Mouse (Mus musculus): Measurements from ENCODE around the gene Fhad1. TPM values are rescaled to one million over a fixed set of nuclear protein-coding genes. Genes with fewer than 3 reads are reported as not detected.

The Fhad1 gene
- total and polyA plus RNA-seq, 3 experiments, result 4.8 to 8.6 (median 5.5) TPM

DNA sequence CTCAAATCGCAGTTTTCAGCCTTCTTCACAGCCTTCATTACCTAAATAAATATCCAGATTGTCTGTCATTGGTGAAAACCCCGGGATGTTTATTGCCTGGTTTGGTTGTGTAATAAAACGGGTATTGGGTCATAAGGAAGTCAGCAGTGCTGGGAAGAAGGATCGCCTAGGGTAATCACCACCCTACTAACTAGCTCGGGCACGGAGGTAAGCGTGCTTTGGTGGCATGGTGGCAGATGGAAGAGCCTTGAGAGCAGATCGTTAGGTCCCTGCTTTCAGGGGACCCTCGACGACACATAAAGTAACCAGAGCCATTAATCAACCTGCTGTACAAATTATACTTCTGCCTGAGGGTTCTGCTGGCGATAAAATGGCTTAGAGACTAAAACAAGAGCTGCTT is 36.3 kb downstream of the Fhad1 start:
- Histone ChIP-seq H3K27me3 (replicated peaks) (no peaks in the 10 kb centered on the region), H3K9me3 (replicated peaks; ENCODE audit: low read length) (peaks cover 3% of the 10 kb centered on the region), H3K4me3 (replicated peaks in 1 of 3; ENCODE audit: low read depth in 2 of 3, low read length in 2 of 3, poor library complexity in 1 of 3) (no peak overlapping the region), H3K4me2 (ENCODE audit: insufficient read depth, low read depth, poor library complexity, severe bottlenecking) (no peak overlapping the region), H3K79me2 (replicated peaks; ENCODE audit: control insufficient read depth, extremely low read depth, insufficient read depth, poor library complexity, severe bottlenecking) (no peaks in the 10 kb centered on the region), H3K36me3 (replicated peaks in 1 of 2; ENCODE audit: control insufficient read depth in 1 of 2, insufficient read depth in 1 of 2, low read length in 1 of 2) (no peaks in the 10 kb centered on the region), H3K4me1 (ENCODE audit: control insufficient read depth in 1 of 2, insufficient read depth in 2 of 2) (peaks cover 0 to 11% of the 10 kb centered on the region in 2 experiments; a peak in 2 of 4 replicates), H3K27ac (ENCODE audit: insufficient read depth, low read depth) (no peak overlapping the region), H3K9ac (ENCODE audit: insufficient read depth, low read depth) (no peak overlapping the region)
- no peak for DNase-seq (ENCODE audit: extremely low read depth)
- TF ChIP-seq ZNF384 (IDR thresholded peaks at IDR 0.05; ENCODE audit: low read depth, low read length) (no peak), USF2 (conservative IDR thresholded peaks at IDR 0.05; ENCODE audit: low read depth, low read length) (no peak), TCF12 (IDR thresholded peaks at IDR 0.05; ENCODE audit: low read depth, low read length) (no peak), JUN (IDR thresholded peaks at IDR 0.05; ENCODE audit: insufficient read depth, low read depth, low read length) (no peak), GABPA (IDR thresholded peaks at IDR 0.05; ENCODE audit: insufficient replicate concordance, low read depth, low read length) (no peak), PAX5 (IDR thresholded peaks at IDR 0.05; ENCODE audit: low read length) (no peak), ZC3H11A (IDR thresholded peaks at IDR 0.05; ENCODE audit: low read depth, low read length) (no peak), MYC (IDR thresholded peaks at IDR 0.05; ENCODE audit: low read depth, low read length) (no peak), EP300 (IDR thresholded peaks at IDR 0.05; ENCODE audit: low read length) (no peak), MAZ (IDR thresholded peaks at IDR 0.05; ENCODE audit: low read depth, low read length) (no peak), MEF2A (IDR thresholded peaks at IDR 0.05; ENCODE audit: borderline replicate concordance, low read depth, low read length) (no peak), NRF1 (IDR thresholded peaks at IDR 0.05; ENCODE audit: low read depth, low read length) (no peak), E2F4 (IDR thresholded peaks at IDR 0.05; ENCODE audit: insufficient replicate concordance, low read depth, low read length) (no peak), JUND (conservative IDR thresholded peaks at IDR 0.05; ENCODE audit: low read depth, low read length) (no peak), KAT2A (IDR thresholded peaks at IDR 0.05; ENCODE audit: insufficient replicate concordance, low read length) (no peak), USF1 (IDR thresholded peaks at IDR 0.05; ENCODE audit: low read depth, low read length) (no peak), CHD2 (IDR thresholded peaks at IDR 0.05; ENCODE audit: low read length) (no peak), MXI1 (IDR thresholded peaks at IDR 0.05; ENCODE audit: low read depth, low read length) (no peak), ZKSCAN1 (IDR thresholded peaks at IDR 0.05; ENCODE audit: borderline replicate concordance, low read depth, low read length) (no peak), TBP (conservative IDR thresholded peaks at IDR 0.05; ENCODE audit: low read depth, low read length) (no peak)
- dilution Hi-C loops (cut with MboI; ENCODE audit: extremely low pct_ligation_motif_present, extremely low pct_unique_long_range_greater_than_20kb, low sequenced_read_pairs) (no loop called here), in situ Hi-C loops (cut with MboI; ENCODE audit: low pct_ligation_motif_present, low pct_unique_long_range_greater_than_20kb, low sequenced_read_pairs) (no loop called here)

DNA sequence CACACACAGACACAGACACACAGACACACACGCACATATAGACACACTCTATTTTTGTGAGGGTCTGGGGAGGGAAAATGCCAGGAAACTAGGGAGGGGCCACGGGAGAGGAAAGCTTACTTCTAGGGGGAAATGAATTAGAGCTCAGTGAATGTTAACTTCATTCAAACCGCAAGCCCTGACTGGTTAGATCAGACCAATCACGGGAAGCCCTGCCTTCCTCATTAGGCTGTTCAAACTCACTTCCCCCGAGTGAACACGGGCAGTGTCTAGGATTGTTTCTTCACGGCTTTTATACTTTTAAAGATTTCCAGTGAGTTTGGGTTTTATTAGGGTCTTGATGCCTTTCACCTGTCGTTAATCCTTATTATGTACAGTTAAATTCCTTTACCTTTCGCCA is 37.5 kb downstream of the Fhad1 start:
- TF ChIP-seq ZNF384 (IDR thresholded peaks at IDR 0.05; ENCODE audit: low read depth, low read length) (no peak), MYC (IDR thresholded peaks at IDR 0.05; ENCODE audit: low read depth, low read length) (no peak), CHD1 (IDR thresholded peaks at IDR 0.05; ENCODE audit: low read depth, low read length) (no peak), PAX5 (IDR thresholded peaks at IDR 0.05; ENCODE audit: low read length) (no peak), JUND (conservative IDR thresholded peaks at IDR 0.05; ENCODE audit: low read depth, low read length) (no peak), CHD2 (IDR thresholded peaks at IDR 0.05; ENCODE audit: low read length) (no peak), MEF2A (IDR thresholded peaks at IDR 0.05; ENCODE audit: borderline replicate concordance, low read depth, low read length) (no peak), TCF12 (IDR thresholded peaks at IDR 0.05; ENCODE audit: low read depth, low read length) (no peak), MAFK (IDR thresholded peaks at IDR 0.05; ENCODE audit: insufficient replicate concordance, low read length) (no peak), RAD21 (IDR thresholded peaks at IDR 0.05; ENCODE audit: low read depth, low read length) (no peak), ETS1 (conservative IDR thresholded peaks at IDR 0.05; ENCODE audit: low read depth, low read length) (no peak), GABPA (IDR thresholded peaks at IDR 0.05; ENCODE audit: insufficient replicate concordance, low read depth, low read length) (no peak), ZMIZ1 (IDR thresholded peaks at IDR 0.05; ENCODE audit: low read depth, low read length) (no peak), ELF1 (IDR thresholded peaks at IDR 0.05; ENCODE audit: low read depth, low read length) (no peak), SIN3A (IDR thresholded peaks at IDR 0.05; ENCODE audit: low read length) (no peak), E2F4 (IDR thresholded peaks at IDR 0.05; ENCODE audit: insufficient replicate concordance, low read depth, low read length) (no peak), BHLHE40 (IDR thresholded peaks at IDR 0.05; ENCODE audit: low read depth, low read length) (no peak), MAX (IDR thresholded peaks at IDR 0.05; ENCODE audit: low read length) (no peak)
- no peaks in the 10 kb centered on the region for H3K36me3 ChIP-seq (replicated peaks in 1 of 2; ENCODE audit: control insufficient read depth in 1 of 2, insufficient read depth in 1 of 2, low read length in 1 of 2)
- in situ Hi-C loops (cut with MboI; ENCODE audit: low pct_ligation_motif_present, low pct_unique_long_range_greater_than_20kb, low sequenced_read_pairs), result no loop called here
- no peak overlapping the region for H3K9ac ChIP-seq (ENCODE audit: insufficient read depth, low read depth)
- no peak overlapping the region for H3K27ac ChIP-seq (ENCODE audit: insufficient read depth, low read depth)
- no peak overlapping the region for H3K4me3 ChIP-seq (replicated peaks in 1 of 3; ENCODE audit: low read depth in 2 of 3, low read length in 2 of 3, poor library complexity in 1 of 3)
- no peaks in the 10 kb centered on the region for H3K79me2 ChIP-seq (replicated peaks; ENCODE audit: control insufficient read depth, extremely low read depth, insufficient read depth, poor library complexity, severe bottlenecking)
- peaks cover 7% of the 10 kb centered on the region for H3K9me3 ChIP-seq (replicated peaks; ENCODE audit: low read length)
- peaks cover 0 to 4% of the 10 kb centered on the region in 2 experiments; a peak in 2 of 4 replicates for H3K4me1 ChIP-seq (ENCODE audit: control insufficient read depth in 1 of 2, insufficient read depth in 2 of 2)
- dilution Hi-C loops (cut with MboI; ENCODE audit: extremely low pct_ligation_motif_present, extremely low pct_unique_long_range_greater_than_20kb, low sequenced_read_pairs), result no loop called here
- H3K4me2 ChIP-seq (ENCODE audit: insufficient read depth, low read depth, poor library complexity, severe bottlenecking), result peak overlapping the region; percentile 24; the same call in 1 of the 2 replicates
- DNase-seq (ENCODE audit: extremely low read depth), result no peak
- no peaks in the 10 kb centered on the region for H3K27me3 ChIP-seq (replicated peaks)
